ENCODE assay signal across 17 mouse cellular contexts in the genomic region with DNA sequence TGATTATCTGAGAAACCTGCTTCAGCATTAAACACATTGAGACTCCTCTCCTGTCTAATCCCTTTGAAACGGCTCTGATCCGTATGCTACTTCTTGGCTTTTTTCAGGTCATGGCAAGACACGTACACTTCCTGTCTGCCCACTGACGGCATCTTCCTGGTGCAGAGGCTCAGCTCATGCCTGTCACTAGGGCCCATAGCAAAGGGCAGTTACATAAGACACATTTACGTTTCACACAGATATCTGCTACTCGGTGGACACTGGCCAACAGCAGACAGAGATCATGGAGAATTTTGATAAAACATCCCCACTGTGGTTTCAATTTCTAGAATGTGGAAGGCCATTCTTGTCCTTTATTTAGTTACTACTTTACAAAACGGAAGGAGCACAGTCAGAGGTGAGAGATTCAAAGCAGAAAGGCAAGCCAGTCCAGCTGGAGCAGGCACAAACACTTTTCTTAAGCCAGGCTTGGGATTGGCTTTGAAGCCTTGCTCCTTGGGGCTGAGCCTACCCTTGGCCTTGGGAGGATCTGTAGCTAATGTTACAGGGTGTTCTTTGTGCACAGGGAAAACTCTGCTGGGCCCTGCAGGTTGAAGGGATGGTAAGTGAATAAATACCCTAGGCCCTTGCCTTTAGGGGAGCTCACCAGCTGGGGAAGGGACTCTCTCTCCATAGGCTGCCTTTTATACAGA.
DNase-seq lines count a peak whose midpoint lies in the region; ATAC-seq lines count a peak whose summit lies in the region.
"Had no signal": no experiment of that assay in that cellular context is flagged by ENCODE, and none has a peak within 500 bp of the region (broad histone marks: within the 10 kb centered on the region; RNA-seq: fewer than 3 reads in every experiment).

No protein-coding gene starts in this region.

- peak overlapping the region; percentile 48; the same call in 1 of the 2 replicates for H3K27ac ChIP-seq in heart, embryonic 16.5 days (ENCODE audit: low read length)
- H3K27ac ChIP-seq: embryonic facial prominence, embryonic 13.5 days; forebrain, embryonic 12.5 days; hindbrain, postnatal 0 days had no signal

- peak; percentile 57 for DNase-seq in gastrocnemius, adult 18-20 months (ENCODE audit: low spot score)
- no peak for DNase-seq in gastrocnemius, postnatal 4 days (ENCODE audit: low spot score in 2 of 2)
- no peak for DNase-seq in heart, postnatal 36 days
- DNase-seq in ovary, adult 18-20 months (ENCODE audit: low spot score) = peak; percentile 31
- no peak for DNase-seq in ovary, postnatal 14 days (ENCODE audit: low spot score)
- no peak for DNase-seq in left cerebral cortex, postnatal 4 days
- DNase-seq: B cell, adult 2 months; cerebellum, postnatal 25 days; kidney, adult 8-10 months; liver; right cerebral cortex, postnatal 4 days; thymus, postnatal 36 days had no signal

- no peaks in the 10 kb centered on the region for H3K36me3 ChIP-seq in heart, embryonic 16.5 days (ENCODE audit: control insufficient read depth, insufficient read depth)
- H3K36me3 ChIP-seq: embryonic facial prominence, embryonic 13.5 days; forebrain, embryonic 12.5 days had no signal

- H3K9me3 ChIP-seq in heart, embryonic 16.5 days (replicated peaks; ENCODE audit: control insufficient read depth, low read length) = no peaks in the 10 kb centered on the region
- H3K9me3 ChIP-seq: embryonic facial prominence, embryonic 13.5 days; forebrain, embryonic 12.5 days had no signal

- no peaks in the 10 kb centered on the region for H3K27me3 ChIP-seq in heart, embryonic 16.5 days (ENCODE audit: control insufficient read depth, insufficient read depth, low read length)

- H3K4me3 ChIP-seq in heart, embryonic 16.5 days (ENCODE audit: low read length) = no peak overlapping the region
- H3K4me3 ChIP-seq: embryonic facial prominence, embryonic 13.5 days; forebrain, embryonic 12.5 days; megakaryocyte, embryonic 14.5 days had no signal

- intact Hi-C loops in heart, postnatal 36 days (cut with DNase I) = no loop called here
- intact Hi-C loops in left cerebral cortex, postnatal 4 days (cut with DNase I) = no loop called here

- 0 out of 2 replicates have a peak overlapping the region, but pooled peaks have one; percentile 7 for H3K9ac ChIP-seq in heart, embryonic 16.5 days (ENCODE audit: low read length)
- H3K9ac ChIP-seq: embryonic facial prominence, embryonic 13.5 days; forebrain, embryonic 12.5 days had no signal

- peaks cover 27% of the 10 kb centered on the region for H3K4me1 ChIP-seq in heart, embryonic 16.5 days (ENCODE audit: control insufficient read depth, insufficient read depth, low read length)
- H3K4me1 ChIP-seq: megakaryocyte, embryonic 14.5 days had no signal

- no peak for ATAC-seq in heart, embryonic 16.5 days (replicated peaks; ENCODE audit: extremely low read depth, insufficient read depth, low FRiP score)
- ATAC-seq: hindbrain, postnatal 0 days had no signal

- no peak overlapping the region for H3K4me2 ChIP-seq in heart, embryonic 16.5 days (ENCODE audit: low read depth, low read length)
- H3K4me2 ChIP-seq: embryonic facial prominence, embryonic 13.5 days had no signal

- WGBS in heart, embryonic 16.5 days = 32% methylated on average over 7 of the region's 7 CpGs

Comparison
In these comparisons a context has a peak if more than half of its experiments do, and no peak if none do; other contexts are left out.
1. DNase-seq: peak in gastrocnemius, adult 18-20 months (single experiment) and ovary, adult 18-20 months (single experiment); none in gastrocnemius, postnatal 4 days (0 of 2), heart, postnatal 36 days (0 of 2), ovary, postnatal 14 days (single experiment) and left cerebral cortex, postnatal 4 days (single experiment).